Mouse (Mus musculus) c-Kit-positive CD71-positive TER-119-negative erythroid progenitor cells, embryonic 14.5 days (primary cell): ENCODE data around the gene Rmi2.
"Not testable (repeated sequence)": the region's sequence is repeated elsewhere in the genome, so short reads cannot be mapped to it uniquely, and the experiment has no call there.

Source experiments
- DNase-seq: peaks from one replicate; pipeline ENCODE4 v3.0.0-alpha.2; 2013; ENCODE audit warnings: low read depth

Rmi2 gene

GRCm38 (mm10) chr16:10834911-10835587 lies at the start of gene Rmi2:
Rmi2 (plus strand) TSS chr16:10835059.
- peak; percentile 72 for DNase-seq

GRCm38 (mm10) chr16:10785371-10786231 lies 49.3 kb upstream of the Rmi2 start, which contains the start of gene Socs1:
Socs1 (minus strand) TSS chr16:10785536.
- peak; percentile 80 for DNase-seq

GRCm38 (mm10) chr16:10786288-10786687 lies 48.6 kb upstream of the Rmi2 start:
- peak; percentile 86 for DNase-seq

- no peak for DNase-seq
Observed at GRCm38 (mm10) chr16:10786782-10787547, 47.9 kb upstream of the Rmi2 start.

- no peak for DNase-seq
Observed at GRCm38 (mm10) chr16:10787548-10788058, 47.3 kb upstream of the Rmi2 start.

GRCm38 (mm10) chr16:10788271-10788670 lies 46.6 kb upstream of the Rmi2 start, which contains the start of gene Tnp2:
Tnp2 (minus strand) TSS chr16:10788660.
- no peak for DNase-seq

GRCm38 (mm10) chr16:10788866-10789265 lies 46.0 kb upstream of the Rmi2 start:
- no peak for DNase-seq

GRCm38 (mm10) chr16:10790702-10791101 lies 44.2 kb upstream of the Rmi2 start, which contains the start of gene Prm3:
Prm3 (minus strand) TSS chr16:10790914.
- no peak for DNase-seq

GRCm38 (mm10) chr16:10796034-10796433 lies 38.8 kb upstream of the Rmi2 start, which contains the start of gene Prm2:
Prm2 (minus strand) TSS chr16:10796134.
- no peak for DNase-seq

- DNase-seq: not testable (repeated sequence)
Observed at GRCm38 (mm10) chr16:10802420-10802819, 32.4 kb upstream of the Rmi2 start.

GRCm38 (mm10) chr16:10805789-10806527 lies 28.9 kb upstream of the Rmi2 start, which contains the start of gene Prm1:
Prm1 (minus strand) TSS chr16:10805839.
- DNase-seq: no peak

- DNase-seq: no peak
Observed at GRCm38 (mm10) chr16:10810376-10810775, 24.5 kb upstream of the Rmi2 start.

GRCm38 (mm10) chr16:10812865-10813371 lies 21.9 kb upstream of the Rmi2 start, which contains the start of gene Gm11172:
Gm11172 (plus strand) TSS chr16:10812915.
- no peak for DNase-seq

- DNase-seq: no peak
Observed at GRCm38 (mm10) chr16:10813726-10814125, 21.1 kb upstream of the Rmi2 start.

GRCm38 (mm10) chr16:10814864-10815263 lies 20.0 kb upstream of the Rmi2 start:
- DNase-seq: no peak

- no peak for DNase-seq
Observed at GRCm38 (mm10) chr16:10818579-10819135, 16.2 kb upstream of the Rmi2 start.

- no peak for DNase-seq
Observed at GRCm38 (mm10) chr16:10819966-10820365, 14.9 kb upstream of the Rmi2 start.

GRCm38 (mm10) chr16:10821387-10821786 lies 13.5 kb upstream of the Rmi2 start:
- no peak for DNase-seq

GRCm38 (mm10) chr16:10824536-10824935 lies 10.3 kb upstream of the Rmi2 start:
- no peak for DNase-seq

GRCm38 (mm10) chr16:10825840-10826239 lies 9.0 kb upstream of the Rmi2 start:
- DNase-seq: no peak
